Mouse (Mus musculus) adrenal gland, postnatal 36 days (tissue): Measurements from ENCODE around the gene Mrc2. TPM values are rescaled to one million over a fixed set of nuclear protein-coding genes. Genes with fewer than 3 reads are reported as not detected.

ENCODE experiments used
- DNase-seq, 2 experiments: peaks; one replicate each; pipeline ENCODE4 v3.0.0; 2021; ENCODE audit warnings: mixed read lengths in 1 of 2
- total RNA-seq, 2 experiments: library from RNA; stranded (reverse); gene quantifications; 2 replicates each; pipeline ENCODE4 v1.2.3; 2021

The Mrc2 gene
- total RNA-seq, 2 experiments from 2014 or later, result 24.7 to 28.3 TPM

DNA sequence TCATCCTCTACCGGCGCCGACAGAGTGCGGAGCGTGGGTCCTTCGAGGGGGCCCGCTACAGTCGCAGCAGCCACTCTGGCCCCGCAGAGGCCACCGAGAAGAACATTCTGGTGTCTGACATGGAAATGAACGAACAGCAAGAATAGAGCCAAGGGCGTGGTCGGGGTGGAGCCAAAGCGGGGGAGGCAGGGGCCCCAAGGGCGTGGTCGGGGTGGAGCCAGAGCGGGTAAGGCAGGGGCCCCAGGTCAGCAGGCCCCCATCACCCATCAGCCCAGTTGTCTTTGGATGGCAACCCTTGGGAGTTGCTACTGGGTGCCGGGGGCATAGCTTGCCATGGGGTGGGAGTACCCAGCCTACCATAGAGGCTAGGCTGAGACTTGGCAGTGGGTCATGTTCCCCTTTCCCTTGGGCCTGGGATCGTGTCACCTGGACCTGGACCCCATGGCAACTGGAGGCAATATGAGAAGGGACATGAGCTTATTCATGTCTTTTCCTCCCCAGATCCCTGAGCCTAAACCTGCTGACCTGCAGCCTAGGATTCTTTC, 57.4 kb downstream of the Mrc2 start:
- DNase-seq, result no peak

DNA sequence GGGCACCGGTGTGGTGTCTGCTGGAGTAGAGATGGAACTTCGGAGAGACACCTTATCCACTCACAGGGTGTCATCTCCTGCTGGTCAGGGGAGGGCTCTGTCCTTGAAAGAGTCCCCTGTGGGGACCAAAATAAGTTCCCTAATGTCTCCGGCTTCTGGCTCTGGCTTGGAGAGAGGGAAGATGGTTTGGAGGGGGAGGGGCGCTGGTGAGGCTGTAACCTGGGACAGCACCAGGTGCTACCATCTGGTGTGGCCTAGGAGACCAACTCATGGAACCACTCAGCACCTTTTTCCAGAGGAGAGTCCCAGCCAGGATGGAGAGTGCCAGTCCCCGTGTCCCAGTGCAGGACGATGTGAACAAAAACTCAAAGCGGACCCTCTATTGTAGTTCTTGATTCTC, 58.2 kb downstream of the Mrc2 start:
- no peak for DNase-seq

DNA sequence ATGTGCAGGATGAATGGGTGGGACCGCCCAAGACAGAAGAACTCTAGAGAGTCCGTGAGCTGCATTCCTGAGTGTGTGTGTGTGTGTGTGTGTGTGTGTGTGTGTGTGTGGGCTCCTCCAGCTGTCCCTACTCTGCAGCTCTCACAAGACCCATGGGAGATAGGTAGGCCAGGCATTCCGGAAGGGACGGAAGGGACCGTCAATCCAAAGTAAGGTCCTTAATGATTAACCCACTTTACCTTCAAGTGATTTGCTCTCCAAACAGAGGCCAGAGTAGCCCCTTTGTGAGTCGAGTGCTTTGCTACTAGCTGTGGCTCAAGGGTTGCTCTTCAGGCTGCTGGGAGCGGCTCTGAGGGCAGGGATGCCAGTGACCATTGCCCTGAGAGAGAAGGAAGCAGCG, 59.7 kb downstream of the Mrc2 start:
- no peak for DNase-seq

DNA sequence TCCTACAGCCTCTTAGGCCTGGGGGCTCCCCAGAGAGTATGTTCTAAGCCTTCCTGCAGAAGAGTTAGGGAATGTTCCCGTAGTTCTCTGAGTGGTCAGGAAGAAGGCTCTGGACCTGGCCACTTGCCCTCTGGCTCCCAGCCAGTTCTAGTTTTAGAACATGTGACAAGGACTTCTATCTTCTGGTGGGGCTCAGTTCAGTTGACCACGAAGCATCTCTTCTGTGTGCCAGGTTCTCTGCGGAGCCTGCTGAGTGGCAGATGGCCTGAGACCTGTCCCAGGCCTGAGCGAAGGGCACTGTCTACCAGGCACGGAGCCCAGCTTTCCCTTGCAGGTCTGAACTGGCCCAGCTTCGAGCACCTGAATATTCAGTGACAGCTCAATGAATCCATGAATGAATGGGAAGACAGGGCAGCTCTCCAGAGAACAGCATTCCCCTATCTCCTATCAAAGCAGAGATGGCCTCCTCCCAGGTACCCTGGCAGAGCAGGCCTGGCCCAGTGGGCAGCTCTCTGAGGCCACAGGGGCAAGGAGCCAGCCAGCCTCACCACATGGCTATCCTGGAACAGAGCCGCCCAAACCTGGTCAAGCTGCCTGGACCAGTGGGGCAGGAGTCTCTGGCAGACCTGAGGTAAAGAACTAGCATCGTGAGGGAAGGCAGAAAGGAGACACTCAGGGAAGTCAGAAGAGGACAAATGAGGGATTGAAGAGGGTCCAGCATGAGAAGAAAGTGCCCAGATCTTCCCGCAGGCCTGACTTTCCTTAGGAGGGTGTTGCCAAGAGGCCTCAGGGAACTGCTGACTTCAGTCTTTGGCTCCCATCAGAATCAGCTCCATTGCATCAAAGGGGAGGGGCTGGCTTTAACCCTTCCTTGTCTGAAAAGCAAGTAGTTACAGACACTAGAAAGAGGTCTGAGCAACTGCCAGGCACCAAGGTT, 60.8 kb downstream of the Mrc2 start:
- DNase-seq, result peak; percentile 73 to 81

DNA sequence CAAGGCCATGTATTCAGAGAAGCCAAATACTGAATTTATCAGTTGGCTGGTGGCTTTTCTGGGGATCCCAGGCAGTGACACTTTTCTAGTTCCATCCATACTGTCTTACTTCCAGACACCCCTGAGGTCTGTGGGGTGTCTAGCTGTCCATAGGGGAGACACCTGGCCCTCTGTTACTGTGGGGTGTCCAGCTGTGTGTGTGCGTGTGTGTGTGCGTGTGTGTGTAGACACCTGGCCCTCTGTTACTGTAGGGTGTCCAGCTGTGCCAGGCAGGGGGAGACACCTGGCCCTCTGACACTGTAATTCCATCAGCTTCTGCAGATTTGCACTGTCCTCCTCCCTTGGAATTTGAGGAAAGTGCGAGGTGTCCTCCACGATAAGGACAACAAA, 61.4 kb downstream of the Mrc2 start:
- DNase-seq, result no peak

DNA sequence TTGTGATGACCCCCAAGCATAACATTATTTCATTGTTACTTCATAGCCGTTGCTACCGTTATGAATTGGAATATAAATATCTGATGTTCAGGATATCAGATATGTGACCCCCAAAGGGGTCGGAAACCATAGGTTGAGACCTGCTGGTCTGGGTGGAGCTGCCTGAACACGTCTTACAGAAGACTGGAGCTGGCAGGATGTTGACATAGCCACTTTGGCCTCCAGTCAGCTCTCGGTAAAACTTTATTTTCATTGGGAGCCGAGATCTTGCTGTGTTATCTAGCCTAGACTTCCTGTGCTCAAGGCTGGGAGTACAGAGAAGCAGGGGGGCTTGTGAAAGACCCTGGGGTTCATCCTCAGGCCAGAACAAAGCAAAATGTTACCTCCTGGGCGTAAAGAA, 63.9 kb downstream of the Mrc2 start:
- no peak for DNase-seq

DNA sequence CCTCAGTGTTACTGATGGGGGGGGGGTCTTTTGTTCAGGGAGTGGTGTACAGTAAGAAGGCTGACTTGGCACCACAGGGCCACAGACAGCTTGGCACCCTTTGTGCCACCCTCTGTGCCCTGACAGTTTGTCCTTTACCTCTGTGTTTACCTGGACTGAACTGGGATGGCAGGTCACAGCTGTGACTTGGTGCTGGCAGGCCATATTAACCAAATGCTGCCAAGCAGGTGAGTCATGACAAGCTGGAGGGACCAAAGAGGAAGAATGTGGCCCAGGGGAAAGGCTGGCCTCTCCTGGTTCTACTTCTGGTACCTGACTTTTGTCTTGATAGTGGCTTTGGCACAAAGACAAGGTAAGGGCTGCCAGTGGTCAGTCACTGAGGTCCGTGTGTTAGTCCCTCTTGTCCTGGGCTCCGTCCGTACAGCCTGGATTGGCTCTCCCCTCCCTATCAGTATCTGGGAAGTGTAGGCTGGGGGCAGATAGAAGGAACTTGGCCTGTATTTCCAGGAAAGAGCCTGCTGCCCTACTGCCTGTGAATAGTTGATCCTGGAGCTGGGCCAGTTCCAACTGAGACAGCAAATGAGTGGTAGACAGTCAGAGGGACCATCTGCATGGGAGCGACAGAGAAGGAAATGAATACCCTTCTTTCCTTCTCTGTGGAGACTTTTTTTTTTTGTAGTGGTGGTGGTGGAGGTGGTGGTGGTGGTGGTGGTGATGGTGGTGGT, 69.8 kb downstream of the Mrc2 start:
- DNase-seq, result no peak

DNA sequence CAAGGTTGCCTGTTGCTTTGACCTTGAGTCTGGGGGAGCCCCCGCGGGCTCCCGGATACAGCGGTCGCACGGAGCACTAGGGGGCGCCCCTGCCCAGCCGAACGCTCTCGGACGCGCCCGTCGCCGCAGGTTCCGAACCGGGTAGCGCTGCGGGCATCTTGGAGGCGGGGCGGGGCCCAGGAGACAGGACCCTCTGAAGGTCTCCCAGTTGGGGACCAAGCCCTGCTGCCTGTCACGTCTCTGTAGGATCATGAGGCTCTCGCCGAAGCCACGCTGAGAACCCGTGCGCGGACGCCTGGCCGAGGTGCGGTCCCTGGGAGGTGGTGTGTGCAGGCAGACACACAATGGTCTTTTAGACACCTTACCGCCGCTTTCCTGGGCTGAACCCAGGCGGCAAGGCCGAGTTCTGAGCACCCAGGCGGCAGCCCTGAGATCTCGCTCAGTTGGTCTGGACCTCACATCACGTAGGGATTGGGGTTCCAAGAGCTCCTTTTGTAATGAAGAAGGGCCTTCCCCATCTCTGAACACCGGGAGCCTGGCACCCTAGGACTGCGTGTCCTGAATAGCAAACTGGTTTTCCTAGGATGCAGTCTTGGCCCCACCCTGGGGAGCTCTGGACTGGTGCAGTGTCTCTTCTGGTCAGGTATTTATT, 70.6 kb downstream of the Mrc2 start:
- peak; percentile 87 to 92 for DNase-seq

DNA sequence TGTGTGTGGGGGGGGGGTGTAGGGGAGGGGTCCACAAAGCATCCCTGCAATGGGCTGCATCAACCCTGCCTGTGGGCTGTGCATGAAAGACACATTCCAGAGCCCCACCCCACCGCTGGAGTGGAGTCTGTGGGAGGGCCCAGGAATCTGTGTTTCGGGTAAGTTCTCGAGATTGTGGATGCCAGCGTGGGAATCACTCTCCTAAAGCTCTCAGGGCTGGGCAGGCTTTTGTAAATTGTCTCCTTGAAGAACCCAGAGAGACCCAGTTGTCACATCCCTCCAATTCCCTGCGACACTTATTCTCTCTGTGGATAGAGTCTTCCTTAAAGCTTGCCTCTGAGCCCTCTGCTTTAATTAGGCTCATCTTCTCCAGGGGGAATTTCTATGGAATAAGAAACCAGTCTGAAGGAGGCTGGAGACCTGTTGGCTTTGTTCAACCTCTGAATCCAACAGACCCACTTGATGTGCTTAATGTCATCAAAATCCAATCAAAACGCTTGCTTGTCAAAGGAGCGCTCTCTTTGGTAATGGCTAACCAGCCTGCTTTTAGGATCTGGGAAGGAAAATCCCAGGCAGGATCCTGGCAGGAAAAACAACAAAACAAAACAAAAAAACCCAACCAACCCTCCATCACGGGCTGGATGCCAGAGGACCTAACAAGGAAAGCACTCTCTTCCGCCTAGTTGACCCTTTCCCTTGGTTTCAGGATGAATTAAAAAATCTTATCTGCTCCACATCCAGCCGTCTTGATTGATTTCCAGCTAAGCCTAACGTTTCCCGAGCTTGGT, 71.3 kb downstream of the Mrc2 start:
- peak; percentile 47 to 55 for DNase-seq

DNA sequence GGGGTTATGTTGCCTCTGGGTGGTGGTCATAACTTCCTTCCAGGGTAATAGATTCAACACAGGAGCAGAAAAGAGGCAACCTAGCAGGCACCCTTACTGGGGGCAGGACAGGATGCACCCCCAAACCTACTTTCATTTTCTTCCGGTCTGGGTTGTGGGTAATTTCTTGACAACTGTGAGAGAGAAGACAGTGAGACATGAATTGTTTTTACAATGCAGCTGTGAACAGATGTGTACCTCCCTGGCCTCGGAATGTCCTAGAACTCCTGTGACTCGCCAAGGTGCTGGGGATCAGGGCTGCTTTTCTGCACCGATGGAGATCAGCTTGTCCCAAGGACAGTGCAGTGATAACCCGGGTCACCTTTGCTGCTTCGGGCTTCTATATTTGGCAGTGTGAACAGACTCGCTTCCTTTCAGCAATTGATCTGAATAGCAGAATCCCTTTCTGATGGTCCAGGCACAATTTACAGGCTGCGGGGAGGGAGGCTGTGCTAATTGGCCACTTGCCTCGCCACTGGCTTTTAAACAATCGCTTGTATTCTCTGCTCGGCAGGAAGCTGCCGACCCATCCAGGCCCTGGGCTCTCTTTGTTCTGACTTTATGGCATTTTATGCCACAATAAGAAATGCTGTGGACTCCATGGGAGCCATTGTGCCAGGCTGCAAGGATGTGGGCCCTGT, 72.1 kb downstream of the Mrc2 start:
- peak; percentile 33 to 46 for DNase-seq

DNA sequence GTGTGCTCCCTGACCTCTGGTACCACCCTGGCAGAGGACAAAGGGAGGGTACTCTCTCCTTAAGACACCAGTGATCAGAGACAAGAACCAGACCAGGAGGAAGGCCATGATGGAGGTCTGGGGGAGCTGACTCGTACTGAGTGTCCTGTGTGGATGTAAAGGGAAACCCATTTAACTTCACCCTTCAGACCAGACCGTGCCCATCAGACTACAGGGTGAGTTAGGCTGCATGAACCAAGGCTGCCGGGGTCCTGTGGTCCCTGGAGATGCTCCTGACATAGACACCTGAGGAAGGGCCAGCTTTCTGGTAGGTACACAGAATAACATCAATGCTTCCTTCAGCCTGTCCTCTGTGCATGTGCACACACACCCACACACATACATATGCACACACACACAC, 73.2 kb downstream of the Mrc2 start:
- DNase-seq, result no peak

DNA sequence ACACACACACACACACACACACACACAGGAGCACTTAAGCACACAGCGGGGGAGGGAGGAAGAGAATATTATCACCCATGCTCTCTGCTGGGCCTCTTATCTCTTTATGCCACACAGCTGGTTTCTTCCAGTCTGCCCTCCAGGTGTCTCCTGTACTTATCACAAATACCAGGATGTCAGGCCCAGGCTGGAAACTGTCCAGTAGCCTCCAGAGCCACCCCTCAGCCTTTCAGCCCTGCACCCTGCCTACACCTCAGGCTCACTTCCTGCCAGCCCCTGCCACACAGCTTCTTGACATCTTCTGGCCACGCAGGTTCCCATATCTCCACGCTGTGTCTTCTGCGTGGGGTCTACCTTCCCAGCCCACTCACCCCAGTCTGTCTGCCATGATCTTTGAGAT, 73.6 kb downstream of the Mrc2 start:
- DNase-seq, result no peak

DNA sequence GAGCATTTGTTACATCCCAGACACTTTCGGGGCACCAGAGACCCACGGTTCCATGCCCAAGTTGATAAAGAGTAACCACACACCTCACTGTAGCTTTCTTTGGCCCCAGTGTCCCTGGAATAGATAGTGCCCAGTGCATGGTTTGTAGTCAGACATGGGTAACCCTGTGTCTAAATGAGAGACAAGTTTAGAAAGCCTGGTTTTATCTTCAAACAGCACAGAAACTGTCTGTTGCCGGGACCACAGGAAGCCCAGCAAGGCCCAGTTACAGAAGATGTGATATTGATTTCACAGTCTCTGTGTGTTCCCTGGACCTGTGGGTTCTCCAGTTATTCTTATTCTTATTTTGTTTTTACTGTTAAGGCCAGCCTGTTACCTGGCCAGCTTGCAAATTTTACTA, 74.7 kb downstream of the Mrc2 start:
- DNase-seq, result no peak

DNA sequence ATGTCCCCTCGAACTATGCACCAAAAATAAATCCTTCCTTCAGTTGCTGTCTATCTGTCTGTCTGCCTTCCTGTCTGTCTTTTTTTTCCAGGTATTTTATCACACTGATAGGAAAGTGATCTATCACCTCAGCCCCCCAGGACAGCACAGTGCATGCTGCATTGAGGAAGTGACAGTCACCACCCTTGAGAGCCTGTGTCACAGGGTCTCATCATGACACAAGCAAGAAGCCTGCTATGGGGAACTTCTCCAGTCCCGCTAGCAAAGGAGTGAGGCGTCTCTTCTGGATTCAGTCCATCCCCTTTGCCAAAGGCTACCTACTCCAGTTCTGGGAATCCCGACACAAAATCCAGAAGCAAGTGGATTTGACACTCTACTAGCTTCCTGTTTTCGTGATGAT, 76.4 kb downstream of the Mrc2 start:
- DNase-seq, result no peak

DNA sequence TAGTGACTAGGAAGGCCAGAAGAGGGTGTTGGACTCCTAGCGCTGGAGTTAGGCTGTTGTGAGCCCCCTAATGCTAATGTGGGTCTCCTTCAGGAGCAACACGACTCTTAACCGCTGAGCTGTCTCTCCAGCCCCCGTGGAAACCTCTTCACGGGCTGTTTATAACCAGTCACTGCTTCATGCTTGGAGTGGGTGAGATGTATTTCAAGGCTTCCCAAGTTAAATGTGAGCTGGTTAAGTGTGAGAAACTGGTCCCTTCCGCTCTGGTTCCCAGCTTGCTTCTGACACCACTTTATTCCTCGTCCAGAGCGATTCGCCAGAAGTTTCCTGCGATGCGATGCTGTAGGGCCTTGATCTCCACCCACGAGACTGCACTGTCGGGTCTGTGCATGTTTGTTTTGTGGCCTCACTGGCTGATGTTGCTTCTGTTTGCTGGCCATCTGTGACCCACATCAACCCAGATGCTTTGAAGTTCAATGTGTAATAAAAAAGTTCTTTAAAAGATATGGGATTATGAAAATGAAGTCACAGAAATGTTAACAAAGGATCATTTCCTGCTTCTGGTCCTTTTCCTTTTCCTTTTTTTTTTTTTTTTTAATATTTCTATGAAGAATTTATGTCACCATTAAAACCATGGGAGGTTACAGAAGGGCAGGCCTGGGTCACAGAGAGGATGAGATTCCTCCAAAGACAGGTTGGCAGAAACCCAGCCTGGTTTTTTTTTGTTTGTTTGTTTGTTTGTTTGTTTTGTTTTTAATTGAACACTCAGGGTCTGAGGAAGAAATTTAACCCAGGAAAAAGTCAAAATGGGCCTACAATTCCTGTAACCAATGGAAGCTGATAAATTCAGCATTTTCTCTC, 77.3 kb downstream of the Mrc2 start:
- DNase-seq, result no peak

DNA sequence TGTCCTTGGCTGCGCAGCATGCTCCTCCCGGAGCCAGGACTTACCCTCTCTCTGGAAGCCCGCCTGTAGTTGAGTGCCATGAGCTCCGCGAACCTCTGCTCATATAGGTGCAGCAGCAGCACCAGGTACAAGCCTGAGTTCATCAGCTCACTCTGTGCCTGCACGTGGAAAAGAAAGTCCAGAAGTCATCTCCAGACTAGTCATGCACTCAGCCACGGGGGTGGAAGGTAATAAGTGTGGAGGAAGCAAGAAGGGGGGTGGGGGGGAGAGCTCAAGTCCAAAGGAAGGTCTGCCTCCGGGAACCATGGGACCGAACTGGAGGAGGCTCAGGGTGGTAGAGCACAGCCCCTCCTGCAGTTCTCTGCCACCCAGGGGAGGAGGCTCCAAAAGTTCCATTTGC, 79.4 kb downstream of the Mrc2 start:
- no peak for DNase-seq

DNA sequence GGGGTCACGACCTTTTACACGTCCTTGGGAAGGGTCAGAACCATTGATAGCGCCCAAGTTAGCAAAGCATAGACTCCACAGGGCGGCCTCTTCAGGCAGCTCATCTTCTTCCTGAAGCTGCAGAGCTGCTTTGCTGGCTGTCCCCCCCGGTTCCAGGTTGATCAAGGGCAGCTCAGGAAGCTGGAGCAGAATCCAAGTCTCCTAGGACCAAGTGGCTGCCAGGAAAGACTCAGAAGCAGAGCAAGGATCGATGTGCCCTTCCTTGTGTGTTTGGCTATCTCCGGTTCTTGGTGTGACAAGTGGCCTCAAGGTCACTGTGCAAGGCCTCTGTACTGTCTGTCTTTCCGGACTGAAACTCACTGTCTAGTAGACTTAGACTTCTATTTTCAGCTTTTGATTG, 81.4 kb downstream of the Mrc2 start:
- peak; percentile 32 to 59 for DNase-seq

DNA sequence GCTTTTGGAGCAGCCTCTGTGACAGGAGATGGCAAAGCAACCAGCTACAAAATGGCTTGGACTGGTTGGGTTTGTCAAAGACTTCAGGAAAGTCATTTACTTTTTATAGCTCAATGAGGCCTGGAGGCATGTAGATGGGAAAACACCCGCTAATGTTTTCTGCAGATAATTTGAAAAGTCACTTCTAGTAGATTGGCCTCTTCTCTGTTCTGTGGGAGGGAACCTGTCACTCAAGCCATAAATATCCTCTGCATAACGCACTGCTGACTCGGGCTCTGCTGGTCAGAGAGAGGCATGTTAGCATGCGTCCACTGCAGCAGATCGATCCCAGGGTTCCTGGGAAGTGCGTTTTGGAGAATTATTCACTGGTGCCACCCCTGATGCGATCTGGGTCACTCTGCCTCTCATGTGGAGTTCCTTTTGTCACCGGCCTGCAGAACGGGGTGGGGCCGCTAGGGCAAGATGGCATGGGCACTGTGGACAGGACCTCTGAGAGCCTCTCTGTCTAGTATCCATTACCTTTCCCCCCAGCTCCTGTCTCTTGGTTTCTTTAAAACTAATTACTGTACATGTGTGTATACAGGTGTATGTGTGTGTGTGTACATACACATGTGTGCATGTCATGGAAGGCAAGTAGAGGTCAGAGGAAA, 82.2 kb downstream of the Mrc2 start:
- DNase-seq, result no peak

DNA sequence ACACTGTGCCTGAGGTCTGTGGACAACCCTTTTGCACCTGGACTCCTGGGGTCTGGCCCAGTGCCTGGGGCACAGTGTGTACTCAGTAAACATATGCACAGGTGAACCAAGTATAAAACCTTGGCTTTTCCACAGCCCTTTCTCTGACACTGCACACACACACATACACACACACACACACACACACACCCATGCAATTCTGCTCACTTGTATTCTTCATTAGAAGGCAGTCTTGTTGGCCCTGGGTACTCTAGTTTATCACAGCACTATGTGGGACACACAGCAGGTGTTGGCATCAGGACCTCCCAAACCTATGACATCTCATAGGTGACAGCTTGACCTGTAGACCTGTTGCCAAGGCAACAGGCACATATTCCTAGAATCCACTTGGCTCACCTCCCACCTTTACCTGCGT, 83.4 kb downstream of the Mrc2 start:
- no peak for DNase-seq

DNA sequence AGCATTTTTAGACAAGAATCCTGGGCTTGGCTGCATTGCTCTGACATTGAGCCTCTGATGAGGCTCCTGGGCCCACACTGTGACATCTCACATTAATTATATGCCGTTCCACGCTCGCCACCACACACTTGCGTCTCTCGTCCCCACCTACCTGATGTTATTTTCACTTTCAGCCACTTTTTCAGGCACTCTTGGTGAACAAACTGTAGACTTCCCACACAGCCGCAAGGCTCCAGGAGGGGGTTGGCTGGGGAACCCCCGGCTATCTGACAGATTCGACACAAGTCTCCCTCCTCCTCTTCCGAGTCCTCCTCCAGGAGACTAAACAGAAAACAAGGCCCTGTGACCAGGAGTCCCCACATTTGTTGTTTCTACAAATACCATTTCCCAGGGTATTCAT, 92.8 kb downstream of the Mrc2 start:
- DNase-seq, result no peak
